Mouse (Mus musculus) liver, adult 2 months (tissue): ENCODE data around the gene Catsper2.

Experiments used
- CTCF ChIP-seq: fragments of 200-500 bp; IDR thresholded peaks from 2 replicates; pipeline ENCODE4 v1.5.1; 2011; ENCODE audit warnings: low read depth, low read length, control low read depth
- POLR2A ChIP-seq: fragments of 200-500 bp; IDR thresholded peaks from 2 replicates; pipeline ENCODE4 v1.6.1; 2011; ENCODE audit warnings: low read length, control low read depth; ENCODE audit not compliant: insufficient read depth; ENCODE audit errors: extremely low read depth

GRCm38 (mm10) chr2:121354378-121354777 is 59.2 kb downstream of the Catsper2 start:
- no peak for TF ChIP-seq POLR2A
- no peak for TF ChIP-seq CTCF
